Mouse (Mus musculus) heart, postnatal 4 days (tissue): Measurements from ENCODE around the gene Pms2. TPM values are rescaled to one million over a fixed set of nuclear protein-coding genes. Genes with fewer than 3 reads are reported as not detected.

ENCODE experiments used
- DNase-seq: peaks from one replicate; pipeline ENCODE4 v3.0.0; 2021
- total RNA-seq, 2 experiments: library from RNA; stranded (reverse); gene quantifications; 2 replicates each; pipeline ENCODE4 v1.2.3; 2021

Pms2 gene
- 10 to 100 TPM; 12.1 to 12.7 TPM for total RNA-seq

DNA sequence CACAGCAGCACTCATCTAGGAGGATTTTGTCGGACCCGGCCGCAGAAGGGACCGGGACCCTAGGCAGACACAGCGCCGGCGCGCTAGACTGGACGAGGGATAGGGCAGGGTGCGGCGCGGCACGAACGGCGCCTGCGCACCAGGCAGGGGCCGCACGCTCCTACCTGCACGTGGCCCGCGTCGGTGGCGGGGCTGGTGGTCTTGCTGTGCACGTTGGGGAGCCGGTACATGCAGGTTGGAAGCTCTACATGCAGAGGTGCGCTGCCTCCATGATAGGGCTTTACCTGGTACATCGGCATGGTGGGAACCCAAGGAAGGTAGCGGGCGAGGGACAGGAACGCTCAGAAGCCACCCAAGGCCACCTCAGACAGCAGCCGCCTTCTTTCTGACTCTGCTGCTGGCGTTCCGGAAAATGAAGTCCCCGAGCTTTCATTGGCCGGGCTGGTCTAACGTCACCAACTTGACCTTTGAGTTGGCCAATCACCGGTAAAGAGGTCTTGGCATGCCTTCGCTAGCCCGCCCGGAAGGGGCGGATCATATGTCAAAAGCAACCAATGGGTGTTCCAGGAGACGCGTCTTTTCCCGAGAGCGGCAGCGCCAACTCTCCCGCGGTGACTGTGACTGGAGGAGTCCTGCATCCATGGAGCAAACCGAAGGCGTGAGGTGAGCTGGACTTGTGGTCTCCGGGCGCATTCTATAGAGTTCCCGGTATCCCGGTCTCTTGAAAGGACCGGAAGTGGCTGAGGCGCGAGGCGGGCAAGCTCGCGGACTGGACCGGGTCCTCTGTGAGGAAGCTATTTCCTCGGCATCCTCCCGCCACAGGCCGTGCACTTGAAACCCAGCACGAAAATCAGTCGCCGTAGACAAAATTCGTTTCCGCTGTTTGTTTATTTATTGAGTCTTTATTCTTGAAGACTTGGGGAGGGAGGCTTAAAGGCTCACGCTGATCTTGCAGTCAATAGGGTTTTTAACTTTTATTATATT lies at the start of gene Pms2, which contains the start of gene Aimp2:
Gene Pms2, plus strand, starts transcription at position 548 of the 984 bp plus-strand sequence.
Gene Aimp2, minus strand, starts transcription at position 431 of the 984 bp plus-strand sequence.
- peak; percentile 96 for DNase-seq

DNA sequence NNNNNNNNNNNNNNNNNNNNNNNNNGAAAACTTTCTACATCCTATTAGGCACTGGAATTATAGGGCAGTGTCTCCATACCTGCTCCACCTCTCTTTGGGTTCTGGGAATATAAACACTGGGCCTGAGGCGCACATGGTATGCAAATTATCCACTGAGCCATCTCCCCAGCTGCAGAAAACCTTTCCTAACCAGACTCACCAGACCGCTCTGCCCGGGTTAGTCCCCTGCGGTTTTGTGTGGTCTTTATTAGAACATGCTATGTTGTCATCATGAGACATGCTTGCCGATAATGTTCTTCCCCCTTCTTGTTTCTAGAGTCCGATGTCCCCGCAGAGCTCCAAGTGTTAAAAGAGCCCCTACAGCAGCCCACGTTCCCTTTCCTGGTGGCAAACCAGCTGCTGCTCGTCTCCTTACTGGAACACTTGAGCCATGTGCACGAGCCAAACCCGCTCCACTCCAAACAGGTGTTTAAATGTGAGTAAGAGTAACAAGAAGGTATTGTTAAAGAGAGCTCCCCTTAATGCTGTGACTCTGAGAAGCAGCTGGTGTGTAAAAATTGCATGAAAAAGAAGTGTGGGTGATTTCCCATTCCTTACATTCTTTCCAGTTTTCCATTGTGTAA lies 38.1 kb upstream of the Pms2 start:
- no peak for DNase-seq

DNA sequence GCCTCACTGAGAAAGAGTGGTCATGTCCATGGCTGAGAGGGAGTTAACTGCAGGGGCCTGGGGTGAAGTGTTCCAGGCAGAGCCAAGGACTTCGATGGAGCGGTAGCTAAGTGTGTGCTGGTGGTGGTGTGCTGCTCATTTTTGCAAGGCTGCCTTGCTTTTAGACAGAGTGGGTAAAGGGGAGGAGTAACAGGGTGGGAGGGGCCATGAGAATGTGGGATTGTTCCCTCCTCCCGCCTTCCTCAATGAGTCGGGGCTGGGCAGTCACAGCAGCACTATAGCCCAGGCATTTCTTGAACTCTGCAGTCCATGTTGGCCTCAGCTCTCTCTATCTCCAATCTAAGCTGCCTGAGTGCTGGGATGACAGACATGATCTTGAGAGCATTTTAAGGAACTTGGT lies 35.2 kb upstream of the Pms2 start:
- no peak for DNase-seq

DNA sequence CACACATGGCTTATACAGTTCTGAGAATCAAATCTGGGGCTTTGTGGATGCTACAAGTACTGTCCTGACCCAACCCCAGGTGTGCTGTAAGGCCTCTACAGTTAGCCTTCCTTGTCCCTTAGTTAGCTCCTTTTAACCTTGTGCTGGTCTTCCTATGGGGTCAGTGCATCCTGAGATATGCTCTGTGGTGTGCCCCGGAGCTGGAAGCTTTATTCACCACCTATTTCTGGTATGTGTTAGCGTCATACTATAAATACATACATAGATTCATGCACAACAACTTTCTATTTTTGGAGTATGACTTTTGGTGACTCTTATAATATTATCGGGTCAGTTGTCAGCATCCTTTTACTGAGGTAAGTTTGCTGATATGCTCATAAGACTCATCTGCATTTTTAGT lies 24.5 kb upstream of the Pms2 start:
- no peak for DNase-seq

DNA sequence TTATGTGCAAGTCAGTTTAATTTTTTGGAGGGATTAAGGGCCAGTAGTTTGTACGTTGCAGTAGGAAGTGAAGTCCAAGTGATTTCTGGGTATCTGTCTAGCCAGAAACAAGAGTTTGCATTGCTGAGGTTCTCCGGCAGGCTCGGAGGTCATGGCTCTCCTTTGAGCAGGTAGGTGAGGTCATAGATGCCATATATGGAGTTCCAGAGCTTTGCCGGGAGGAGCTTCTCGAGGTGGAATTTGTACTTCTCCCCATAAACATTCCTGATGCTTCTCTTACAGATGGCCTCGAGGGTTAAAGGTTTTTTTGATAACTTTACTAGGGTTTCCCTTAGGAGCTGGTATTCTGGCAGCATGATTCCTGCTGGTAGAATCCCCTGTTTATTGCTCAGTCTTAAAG lies 19.0 kb upstream of the Pms2 start:
- no peak for DNase-seq

DNA sequence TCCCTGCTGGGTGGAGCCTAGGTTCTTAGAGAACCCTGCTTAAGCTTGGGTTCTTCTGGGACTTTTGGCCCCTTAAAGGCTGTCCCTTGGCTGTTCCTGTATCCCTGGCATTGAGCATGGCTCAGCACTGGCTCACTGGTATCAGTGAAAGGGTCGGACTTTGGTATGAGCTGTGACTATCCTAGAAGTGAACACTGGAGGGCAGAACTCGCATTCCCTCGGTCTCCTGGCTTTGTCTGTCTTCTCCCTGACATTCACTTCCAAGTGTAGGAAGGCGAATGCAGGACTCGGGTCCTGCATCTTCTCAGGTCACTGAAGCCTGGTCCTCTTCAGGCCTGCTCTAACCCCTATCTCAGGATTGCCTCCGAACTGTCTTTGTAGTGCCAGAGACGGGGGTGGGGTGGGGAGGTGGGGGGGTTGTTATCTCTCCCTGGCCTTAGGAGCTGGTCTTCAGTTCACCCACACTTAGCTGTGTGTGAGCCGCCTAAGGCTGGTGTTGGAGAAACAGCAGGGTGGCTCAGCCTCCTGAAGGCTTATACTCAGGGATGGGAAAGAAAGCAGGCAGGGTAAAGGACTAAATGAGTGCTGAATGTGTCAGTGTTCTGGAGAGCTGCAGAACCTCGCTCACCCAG lies 17.4 kb upstream of the Pms2 start:
- peak; percentile 14 for DNase-seq

DNA sequence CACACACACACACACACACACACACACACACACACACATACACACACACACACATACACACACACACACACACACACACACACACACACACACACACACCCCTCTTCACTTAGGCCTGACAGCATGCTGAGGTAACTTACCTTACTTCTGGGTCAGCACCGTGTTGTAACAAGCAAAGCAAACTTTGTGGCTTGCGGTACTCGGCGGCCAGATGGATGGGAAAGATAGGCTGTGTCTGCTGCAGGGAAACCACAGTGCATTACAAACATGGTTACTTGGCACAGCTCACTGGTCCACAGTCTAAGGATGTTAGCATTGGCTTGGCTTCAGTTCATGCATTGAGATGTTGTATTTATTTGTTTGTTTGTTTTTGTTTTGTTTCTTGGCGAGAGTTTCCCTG lies 16.4 kb upstream of the Pms2 start:
- DNase-seq, result no peak

DNA sequence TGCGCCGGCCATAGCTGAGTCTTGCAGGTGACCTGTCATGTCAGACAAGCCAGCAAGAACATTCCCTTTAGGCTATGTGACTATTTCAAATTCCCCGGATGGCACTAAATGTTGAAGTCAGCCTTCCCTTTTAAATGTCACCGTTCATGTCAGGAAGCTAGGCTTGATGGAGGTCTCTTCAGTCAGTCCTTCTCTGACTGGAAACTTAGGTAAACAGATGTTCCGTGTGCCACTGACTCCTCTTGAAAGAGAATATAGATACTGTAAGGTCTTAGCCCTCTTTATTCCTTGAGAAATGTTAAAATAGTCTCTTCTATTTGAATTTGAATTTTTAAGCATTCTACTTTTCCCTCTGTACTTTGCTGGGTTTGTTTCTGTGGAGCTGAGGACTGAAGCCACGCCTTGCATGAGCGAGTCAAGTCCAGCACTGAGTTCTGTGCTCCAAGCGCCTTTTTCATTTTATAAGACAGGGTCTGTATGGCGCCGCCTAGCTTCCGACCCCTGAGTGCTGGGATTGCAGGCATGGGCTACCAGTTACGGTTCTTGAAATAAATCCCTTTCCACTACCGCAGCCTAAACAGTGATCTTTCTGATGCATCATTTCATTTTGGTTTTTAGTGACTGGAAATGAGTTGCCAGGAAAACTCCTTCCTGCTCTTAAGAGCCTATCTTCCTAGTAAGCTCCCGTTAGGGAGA lies 12.0 kb upstream of the Pms2 start, which contains the start of gene Ankrd61:
Gene Ankrd61, minus strand, starts transcription at position 51 of the 696 bp plus-strand sequence.
- DNase-seq, result no peak

DNA sequence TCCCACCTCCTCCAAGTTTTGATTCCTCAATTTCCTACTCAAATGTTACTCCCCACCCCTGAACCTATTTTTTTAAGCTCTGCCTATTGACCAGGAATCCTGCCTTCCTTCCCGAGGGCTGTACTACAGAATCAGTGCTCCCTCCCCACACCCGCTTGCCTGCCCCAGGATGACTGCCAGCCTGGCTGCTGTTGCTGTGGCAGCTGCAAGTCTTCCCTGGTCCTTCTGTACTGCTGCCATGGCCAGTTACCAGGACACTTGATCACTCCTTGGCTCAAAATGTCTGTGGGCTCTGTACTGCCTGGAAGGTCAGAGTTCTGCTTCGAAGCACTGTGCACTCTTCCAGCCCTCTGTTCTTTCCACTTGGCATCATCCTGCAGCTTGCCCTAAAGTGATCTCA lies 7.7 kb upstream of the Pms2 start:
- no peak for DNase-seq

DNA sequence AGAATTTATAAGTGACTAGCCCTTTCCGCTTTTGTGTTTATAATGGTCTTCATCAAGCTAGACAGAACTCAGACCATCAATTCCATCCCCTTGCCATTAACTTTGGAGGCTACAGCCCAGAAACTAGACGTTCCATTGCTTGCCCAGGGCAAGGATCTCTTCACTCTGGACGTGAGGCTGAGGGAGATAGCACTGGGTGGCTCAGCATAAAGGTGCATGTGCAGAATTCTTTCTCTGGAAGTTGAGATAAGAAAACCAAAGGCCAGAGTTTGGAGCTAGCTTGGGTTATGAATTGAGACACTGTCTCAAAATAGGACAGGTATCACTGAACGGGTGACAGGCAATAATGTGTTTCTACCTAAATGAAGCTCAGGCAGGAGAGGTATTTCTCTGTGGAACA lies 6.0 kb upstream of the Pms2 start:
- DNase-seq, result no peak

DNA sequence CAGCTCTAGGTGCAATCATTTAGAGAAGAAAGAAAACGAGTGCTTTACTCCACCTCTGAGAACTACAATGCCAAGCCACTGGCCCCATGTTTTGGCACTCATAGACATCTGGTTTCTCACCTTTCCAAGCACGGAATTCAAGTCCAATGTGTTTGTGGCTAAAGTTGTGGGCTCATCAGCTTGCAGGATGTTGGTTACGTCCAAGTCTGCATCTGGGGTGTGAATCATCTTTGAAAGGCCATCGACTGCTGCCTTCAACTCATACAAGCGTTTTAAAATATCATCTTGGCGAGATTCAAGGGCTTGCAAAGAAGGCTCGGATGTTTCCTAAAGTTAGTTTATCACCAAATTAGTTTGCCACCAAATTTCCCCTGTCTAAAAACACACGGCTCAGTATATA lies 3.3 kb upstream of the Pms2 start:
- DNase-seq, result no peak

DNA sequence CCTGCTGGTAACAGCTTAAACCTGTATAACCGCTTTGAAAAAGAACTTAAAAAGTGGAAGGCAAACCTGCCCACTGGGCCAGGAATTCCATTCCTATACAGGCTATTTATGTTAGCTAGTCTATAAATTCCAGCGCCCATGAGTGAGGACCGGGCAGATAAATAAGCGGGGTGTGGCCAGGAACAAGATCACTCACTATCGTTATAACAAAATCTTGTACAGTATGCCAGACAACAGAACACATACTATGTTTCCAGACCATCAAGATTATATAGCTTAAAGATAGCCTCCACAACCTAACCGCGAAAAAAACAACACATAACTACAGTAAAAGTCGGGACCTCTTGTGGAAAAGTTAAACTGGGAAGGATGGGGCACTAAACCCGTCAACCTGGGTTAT lies 838 bp upstream of the Pms2 start:
- DNase-seq, result no peak

DNA sequence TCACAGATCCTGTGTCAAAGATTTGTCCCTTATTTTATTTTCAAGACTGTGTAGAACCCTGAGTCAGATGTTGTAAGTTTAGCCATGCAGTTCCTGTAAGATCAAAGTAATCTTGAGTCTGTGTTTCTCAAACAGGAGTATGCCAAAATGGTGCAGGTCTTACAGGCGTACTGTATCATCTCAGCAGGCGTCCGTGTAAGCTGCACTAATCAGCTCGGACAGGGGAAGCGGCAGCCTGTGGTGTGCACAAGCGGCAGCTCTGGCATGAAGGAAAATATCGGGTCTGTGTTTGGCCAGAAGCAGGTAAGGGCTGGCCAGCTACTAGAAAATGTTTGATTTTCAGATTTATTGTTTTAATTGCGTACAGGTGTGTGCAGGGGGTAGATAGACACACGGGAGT lies 6.5 kb downstream of the Pms2 start:
- no peak for DNase-seq

DNA sequence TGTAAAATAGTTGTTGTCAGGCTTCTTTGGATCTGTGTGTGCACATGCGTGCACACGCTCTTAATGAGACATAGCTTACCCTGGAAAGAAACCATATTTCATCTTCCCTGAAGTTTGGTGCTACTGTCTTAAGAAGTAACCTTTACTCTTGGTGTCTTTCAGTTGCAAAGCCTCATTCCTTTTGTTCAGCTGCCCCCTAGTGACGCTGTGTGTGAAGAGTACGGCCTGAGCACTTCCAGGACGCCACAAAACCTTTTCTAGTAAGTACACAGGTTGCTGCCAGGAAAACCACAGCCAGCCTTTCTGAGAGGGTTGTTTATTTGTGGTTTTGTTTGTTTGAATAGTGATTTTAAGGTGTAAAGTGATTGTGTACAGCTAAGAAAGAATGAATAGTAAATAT lies 7.7 kb downstream of the Pms2 start:
- DNase-seq, result peak; percentile 69

DNA sequence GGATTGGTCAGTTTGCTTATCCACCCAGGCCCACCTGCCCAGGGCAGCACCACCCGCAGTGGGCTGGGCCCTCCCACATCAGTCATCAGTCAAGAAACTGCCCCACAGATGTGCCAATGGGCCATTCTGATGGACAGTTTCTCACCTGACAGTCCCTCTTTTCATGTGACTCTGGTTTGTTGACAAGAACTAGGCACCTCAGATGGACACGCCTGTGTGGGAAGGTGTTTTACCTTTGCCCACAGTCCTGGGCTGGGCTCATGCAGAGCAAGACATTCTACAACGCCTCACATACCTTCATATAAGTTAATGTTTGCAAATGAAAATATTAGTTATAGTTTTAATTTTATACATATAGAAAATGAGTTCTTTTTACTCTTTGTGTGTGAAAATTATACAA lies 8.4 kb downstream of the Pms2 start:
- no peak for DNase-seq

DNA sequence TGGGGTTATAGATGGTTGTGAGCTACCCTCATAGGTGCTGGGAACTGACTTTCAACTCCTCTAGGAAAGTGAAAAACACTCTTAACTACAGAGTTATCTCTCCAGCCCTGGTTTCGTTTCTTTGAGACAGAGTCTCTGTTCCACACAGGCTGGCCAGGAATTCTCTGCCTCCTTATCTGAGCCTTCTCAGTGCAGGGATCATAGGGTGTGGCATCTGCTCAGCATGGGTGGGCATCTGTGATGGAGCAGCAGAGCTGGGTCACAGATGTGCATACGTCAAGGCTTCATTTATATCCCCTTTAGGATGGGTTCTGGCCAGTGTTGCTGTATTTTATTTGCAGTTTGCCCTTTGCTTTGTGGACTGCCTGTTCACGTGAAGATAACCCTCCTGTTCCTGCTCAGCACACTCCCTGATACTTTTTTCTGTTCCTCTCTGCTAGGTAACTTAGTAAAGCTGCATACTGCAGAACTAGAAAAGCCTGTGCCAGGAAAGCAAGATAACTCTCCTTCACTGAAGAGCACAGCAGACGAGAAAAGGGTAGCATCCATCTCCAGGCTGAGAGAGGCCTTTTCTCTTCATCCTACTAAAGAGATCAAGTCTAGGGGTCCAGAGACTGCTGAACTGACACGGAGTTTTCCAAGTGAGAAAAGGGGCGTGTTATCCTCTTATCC lies 15.2 kb downstream of the Pms2 start:
- DNase-seq, result no peak

DNA sequence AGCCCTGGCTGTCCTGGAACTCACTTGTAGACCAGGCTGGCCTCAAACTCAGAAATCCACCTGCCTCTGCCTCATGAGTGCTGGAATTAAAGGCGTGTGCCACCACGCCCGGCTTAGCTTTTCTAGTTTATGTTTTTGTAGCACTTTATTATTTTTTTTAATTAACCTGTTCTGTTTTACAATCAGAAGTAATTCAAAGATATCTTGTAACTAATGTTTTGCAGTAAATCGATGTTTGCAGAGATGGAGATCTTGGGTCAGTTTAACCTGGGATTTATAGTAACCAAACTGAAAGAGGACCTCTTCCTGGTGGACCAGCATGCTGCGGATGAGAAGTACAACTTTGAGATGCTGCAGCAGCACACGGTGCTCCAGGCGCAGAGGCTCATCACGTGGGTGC lies 18.1 kb downstream of the Pms2 start, which contains the start of gene Gm42421:
Gene Gm42421, plus strand, starts transcription at position 301 of the 400 bp plus-strand sequence.
- no peak for DNase-seq

DNA sequence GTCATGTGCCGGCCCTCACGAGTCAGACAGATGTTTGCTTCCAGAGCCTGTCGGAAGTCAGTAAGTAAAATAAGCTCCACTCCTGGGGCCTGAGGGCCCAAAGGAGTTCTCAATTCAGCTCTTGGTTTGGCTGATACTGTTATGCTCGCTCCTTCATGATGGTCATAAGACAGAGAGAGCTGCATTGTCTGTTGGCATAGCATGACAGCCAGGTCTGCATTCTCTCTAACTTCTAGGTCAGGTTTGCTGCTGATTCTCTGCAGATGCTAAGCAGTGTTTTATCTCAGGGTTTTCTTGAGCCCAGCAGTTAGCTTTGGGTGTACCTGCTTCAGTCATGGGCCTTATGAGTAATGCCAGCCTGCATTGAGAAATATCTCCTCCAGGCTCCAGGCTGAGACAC lies 19.5 kb downstream of the Pms2 start:
- no peak for DNase-seq

DNA sequence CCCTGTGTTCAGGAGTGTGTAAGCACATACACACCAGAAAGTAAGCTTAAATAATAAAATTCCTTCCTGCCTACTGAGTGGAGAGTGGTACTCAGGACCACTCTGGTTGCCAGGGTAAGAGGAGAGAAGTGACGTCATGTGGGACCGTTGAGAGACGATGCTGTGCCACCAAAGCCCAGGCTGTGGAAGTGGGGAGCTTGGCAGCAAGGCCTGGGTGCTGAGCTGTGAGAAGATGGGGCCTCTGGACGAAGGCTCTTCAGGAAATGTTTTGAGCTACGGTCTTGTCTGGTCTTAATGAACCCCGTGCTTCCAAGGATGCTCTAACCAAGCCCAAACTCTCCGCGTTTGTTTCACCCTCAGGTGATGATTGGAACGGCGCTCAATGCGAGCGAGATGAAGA lies 20.9 kb downstream of the Pms2 start:
- no peak for DNase-seq

DNA sequence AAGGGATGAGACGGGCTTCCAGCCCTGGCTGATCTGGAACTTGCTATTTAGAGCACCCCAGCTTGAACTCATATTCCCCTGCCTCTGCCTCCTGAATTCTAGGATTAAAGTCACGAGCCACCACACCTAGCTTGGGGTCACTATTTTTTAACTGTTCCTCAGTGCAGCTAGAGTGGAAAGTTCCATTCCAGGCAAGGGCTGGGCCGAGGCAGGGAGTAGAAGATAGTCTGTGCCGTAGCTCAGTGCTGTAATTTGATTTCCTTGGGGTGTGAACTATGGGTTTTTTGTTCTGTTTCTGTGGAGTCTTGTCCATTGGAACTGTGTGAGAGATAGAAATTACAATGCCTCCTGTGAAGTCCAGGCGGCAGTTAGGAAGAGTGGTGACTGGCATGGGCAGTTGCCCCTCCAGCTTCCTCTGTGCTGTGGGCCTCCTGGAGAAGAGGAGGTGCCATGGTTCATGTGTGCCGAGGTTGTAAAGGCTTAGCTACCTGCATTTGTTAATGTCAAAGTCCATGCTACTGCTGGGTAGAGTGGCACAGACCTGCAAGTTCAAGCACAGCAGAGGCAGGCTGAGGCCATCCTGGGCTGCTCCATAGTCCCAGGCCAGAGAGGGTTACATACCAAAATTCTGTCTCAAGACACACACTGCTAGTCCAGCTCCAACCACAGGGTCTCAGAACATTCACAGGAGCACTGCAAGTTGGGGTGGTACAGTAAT lies 22.3 kb downstream of the Pms2 start:
- DNase-seq, result no peak

DNA sequence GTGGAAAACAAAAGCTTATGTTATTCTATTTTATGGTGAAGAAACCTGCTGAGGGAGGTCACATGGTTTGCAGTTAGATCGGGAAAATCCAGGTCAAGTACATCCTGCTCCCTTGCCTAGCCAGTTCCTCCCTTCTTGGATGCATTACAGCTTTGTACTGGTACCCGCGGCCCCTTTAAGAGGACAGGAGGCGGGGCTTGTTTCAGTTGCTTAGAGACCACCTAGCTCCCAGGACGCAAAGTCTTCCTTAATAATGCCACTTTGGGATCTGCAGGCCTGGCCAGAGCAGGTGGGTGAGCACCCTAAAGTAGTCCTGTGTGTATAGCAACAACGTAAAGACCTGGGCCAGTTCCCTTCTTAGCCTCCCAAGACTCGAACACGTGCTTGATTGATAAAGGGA lies 23.1 kb downstream of the Pms2 start, which contains the start of gene Rsph10b:
Gene Rsph10b, plus strand, starts transcription at position 205 of the 400 bp plus-strand sequence.
- no peak for DNase-seq
